Mouse (Mus musculus): ENCODE results near the gene Chrna3. TPM values are rescaled to one million over a fixed set of nuclear protein-coding genes. Genes with fewer than 3 reads are reported as not detected.

Gene Chrna3
- total RNA-seq (2023), result not detected

DNA sequence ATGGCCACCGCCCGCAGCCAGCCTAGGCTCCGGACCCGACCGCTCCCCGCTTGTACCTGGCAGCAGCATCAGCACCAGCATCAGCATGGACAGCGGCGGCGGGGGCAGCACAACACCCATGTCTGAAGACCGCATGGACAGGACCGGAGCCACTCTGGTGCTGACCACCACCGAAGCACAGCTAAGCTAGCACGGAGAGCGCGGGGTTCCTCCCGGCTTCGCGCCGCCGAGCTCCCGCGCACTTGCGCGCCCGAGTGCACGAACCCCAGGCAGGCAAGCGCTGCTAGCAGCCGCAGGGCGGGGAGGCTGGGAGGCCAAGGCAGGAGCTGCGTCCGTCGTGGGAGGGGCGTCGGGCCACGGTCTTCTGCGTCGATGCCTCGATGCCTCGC, at the start of gene Chrna3:
TSS of gene Chrna3 (minus strand) at position 288 of the 389 bp plus-strand sequence.

GRCm38 (mm10) chr9:55048211-55048880, 22.0 kb upstream of the Chrna3 start, which contains the start of gene Chrnb4:
TSS of gene Chrnb4 (minus strand) at chr9:55048779.

DNA sequence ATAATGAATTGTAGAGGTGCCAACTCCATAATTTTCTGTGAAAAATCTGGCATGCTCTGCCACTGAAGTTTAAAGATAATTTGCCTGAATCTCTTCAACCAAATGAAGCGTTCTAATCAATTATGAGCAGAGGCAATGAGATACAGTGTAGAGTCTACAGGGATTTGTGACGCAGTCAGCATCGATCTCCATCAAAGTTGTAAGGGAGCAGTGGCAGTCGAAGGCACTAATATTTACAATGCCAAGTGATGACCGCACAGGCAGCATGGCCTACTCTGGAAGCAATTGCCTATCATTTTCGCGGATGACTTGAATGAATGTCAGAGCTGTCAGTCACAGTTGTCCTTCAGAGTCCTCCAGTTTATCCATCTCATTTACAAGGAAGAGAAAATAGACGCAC, 45.7 kb downstream of the Chrna3 start, which contains the start of gene Chrna5:
TSS of gene Chrna5 (plus strand) at position 207 of the 400 bp plus-strand sequence.

Other genes starting within 250 kb of the Chrna3 start
- 36.5 TPM for gene Ireb2, start 162.8 kb downstream of the Chrna3 start, total RNA-seq (2023)
- 1.5 TPM for gene Hykk, start 109.3 kb downstream of the Chrna3 start, total RNA-seq (2023)
- 102 TPM for gene Psma4, start 75.8 kb downstream of the Chrna3 start, total RNA-seq (2023)
- not detected for gene AY074887, start 75.6 kb downstream of the Chrna3 start, total RNA-seq (2023)
- gene Chrna5, start 45.7 kb downstream of the Chrna3 start, total RNA-seq (2023), result not detected
- gene Chrnb4, start 22.2 kb upstream of the Chrna3 start, total RNA-seq (2023), result 0.15 TPM
- gene Ube2q2, start 122.3 kb upstream of the Chrna3 start, total RNA-seq (2023), result 31.7 TPM
- gene Fbxo22, start 182.4 kb upstream of the Chrna3 start, total RNA-seq (2023), result 36.4 TPM